Mouse (Mus musculus): ENCODE measurements around the gene Slc26a9.

Slc26a9 gene

GRCm38 (mm10) chr1:131743868-131744464, at the start of gene Slc26a9:
Slc26a9 (plus strand) TSS chr1:131744022.
- no peak for DNase-seq (ENCODE audit: low spot score in 2 of 2)

- DNase-seq (ENCODE audit: low spot score in 2 of 2): no peak
Measured at GRCm38 (mm10) chr1:131695308-131695707, 48.5 kb upstream of the Slc26a9 start.

DNA sequence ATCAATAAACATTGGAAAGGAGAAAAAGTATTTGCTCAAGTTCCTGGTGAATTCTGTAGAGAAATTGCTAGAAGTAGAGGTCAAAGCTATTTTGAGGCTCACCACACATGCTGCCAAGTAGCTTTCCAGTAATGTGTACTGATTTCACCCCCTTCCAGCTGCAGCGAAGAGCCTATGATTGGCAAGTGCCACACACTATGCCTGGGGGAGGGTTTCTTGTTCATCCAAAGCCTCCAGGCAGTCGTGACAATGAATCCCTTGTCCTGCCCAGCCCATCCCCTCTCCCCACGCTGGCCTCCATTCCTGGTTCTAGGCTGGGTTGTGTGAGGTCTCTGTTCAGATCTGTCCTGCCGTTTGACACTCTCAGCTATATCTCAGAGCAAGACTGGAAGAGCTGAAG, 47.5 kb upstream of the Slc26a9 start:
- no peak for DNase-seq (ENCODE audit: low spot score in 2 of 2)

DNA sequence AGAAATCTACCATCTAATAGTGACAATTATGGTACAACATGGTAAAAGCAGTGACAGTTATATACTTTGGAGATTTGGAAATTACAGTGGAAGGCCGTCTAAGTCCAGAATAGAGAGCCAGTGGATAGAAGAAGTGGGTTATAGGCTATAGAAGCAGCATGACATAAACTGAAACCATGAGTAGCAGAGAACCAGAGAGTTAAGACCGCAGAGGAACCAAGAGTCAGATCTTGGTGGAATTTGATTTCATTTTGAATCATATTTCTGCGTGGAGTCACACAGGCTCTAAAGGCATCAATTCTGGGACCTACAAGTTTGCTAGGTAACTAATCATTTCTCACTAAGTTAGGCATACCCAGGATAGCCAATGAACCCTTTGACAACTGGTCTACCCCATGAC, 45.1 kb upstream of the Slc26a9 start:
- DNase-seq (ENCODE audit: low spot score in 2 of 2): no peak

DNA sequence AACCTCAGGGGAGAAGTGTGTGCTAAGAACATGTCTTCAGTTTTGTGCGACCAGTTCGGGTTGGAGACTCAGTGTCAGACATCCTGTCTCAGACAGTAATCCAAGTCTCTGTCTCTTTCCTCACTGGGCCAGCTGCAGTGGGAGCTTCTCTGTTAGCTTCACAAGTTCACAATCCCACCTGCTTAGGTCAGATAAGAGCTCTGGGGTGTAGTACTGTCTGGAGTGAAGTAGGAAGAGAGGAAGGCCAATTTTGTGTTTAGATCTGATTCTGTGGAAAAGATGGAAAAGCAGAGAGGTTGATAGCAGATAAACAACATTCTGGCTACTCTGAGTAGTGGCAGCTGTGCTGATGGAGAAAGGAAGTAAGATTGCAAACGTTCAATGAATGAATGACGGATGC, 44.2 kb upstream of the Slc26a9 start:
- no peak for DNase-seq (ENCODE audit: low spot score in 2 of 2)

- DNase-seq (ENCODE audit: low spot score in 2 of 2): no peak
Measured at GRCm38 (mm10) chr1:131700447-131700846, 43.4 kb upstream of the Slc26a9 start.

GRCm38 (mm10) chr1:131701391-131701790, 42.4 kb upstream of the Slc26a9 start:
- DNase-seq (ENCODE audit: low spot score in 2 of 2): no peak

DNA sequence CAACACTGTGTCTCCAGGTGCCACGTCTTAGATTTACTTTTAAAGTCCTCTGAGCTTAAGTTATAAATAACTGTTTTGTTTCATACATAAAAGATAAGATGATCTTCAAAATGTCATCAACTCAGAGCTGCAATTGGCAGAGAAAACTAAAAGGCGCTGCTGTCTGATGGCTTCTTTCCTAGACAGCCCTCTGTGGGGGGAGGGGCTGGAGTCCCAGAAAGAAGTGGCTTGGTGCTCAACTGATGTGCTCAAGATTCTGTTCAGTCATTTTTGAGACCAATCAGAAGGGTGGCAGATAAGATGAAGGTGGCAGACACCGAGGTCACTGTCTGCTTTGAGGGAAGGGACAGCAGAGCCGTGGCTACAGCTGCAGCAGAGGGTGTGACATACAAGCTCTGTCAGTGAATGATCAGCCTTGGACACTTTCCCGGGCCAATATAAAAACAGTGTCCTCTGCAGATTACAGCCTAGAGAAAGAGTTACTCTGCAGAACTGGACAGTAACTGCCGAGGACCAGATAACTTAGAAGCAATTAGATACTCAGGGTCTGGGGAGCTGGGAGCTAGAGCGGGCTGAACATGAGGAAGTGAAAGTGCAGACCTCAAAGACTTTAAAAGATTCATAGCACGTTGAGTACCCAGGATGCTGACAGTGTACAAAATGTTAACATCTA, 41.6 kb upstream of the Slc26a9 start:
- no peak for DNase-seq (ENCODE audit: low spot score in 2 of 2)

DNA sequence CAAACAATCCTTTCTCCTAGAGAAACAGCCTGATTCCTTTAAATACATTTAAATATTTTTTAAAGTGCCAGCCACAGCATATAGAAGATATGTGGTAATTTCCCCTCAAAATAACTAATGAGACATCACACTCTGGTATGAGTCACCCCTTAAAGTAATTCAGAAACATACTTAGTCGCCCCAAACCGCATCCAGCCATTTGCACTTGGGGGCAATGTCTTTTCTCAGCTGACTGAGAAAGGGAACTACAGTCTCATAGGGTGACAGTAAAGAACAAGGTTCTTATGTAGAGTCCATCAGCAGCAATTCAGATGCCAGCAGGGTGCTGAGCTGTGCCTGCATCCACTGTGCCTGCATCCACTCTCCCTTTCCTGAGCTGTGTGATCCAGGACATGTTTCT, 40.3 kb upstream of the Slc26a9 start:
- DNase-seq (ENCODE audit: low spot score in 2 of 2): no peak

- no peak for DNase-seq (ENCODE audit: low spot score in 2 of 2)
Measured at GRCm38 (mm10) chr1:131708338-131708737, 35.5 kb upstream of the Slc26a9 start.

- DNase-seq (ENCODE audit: low spot score in 2 of 2): no peak
Measured at GRCm38 (mm10) chr1:131711518-131711917, 32.3 kb upstream of the Slc26a9 start.

DNA sequence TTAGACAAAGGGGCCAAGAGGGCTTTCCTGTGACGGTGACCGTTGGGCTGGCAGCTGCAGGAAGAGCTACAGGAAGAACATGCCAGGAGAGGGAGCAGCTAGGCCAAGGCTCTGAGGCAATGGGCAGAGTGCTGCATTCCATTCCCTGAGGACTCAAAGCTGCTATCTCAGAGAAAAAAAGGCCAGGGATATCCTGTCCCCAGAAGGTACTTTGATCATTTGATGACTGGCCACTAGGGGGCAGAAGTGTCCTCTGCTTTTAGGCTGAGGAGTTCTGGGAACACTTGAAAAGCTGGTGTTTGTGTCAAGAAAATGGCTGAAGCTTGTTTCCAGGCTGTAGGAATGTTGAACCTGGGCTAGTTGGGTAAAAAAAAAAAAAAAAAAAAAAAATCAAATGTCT, 31.4 kb upstream of the Slc26a9 start:
- DNase-seq (ENCODE audit: low spot score in 2 of 2): peak; percentile 58 to 84

GRCm38 (mm10) chr1:131714388-131715337, 29.2 kb upstream of the Slc26a9 start:
- no peak for DNase-seq (ENCODE audit: low spot score in 2 of 2)

DNA sequence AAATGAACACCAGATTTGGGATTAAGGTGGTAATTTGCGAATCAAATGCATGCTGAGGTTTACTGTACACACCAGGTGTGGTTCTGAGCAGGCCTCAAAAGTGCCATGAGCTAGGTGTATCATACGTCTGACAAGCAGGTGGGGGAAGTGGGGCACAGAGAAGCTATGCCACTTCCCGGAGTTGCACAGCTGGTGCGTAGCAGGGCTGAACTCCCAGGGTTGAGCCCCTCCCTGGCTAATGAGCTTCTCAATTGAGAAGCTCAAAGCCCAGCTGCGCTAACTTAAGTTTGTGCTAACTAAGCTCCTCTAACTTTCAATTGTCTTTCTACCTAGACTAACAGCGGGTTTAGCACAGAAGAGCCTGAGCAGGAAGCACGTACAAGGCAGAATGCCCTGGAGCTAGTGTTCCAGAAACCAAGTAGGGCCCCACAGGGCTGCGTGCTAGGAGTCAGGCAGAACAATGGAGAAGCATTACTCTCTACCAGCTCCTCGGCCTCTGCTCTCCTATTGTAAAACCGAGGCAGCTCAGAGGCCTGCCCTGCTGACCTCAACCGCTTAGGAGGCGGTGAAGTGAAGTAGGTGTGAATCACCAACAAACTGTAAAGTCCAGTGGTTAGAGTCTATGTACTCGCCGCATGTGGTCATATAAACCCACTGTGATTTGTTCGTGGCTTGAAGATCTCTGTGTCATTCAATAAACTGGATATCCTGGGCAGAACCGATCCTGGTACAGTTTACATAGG, 24.7 kb upstream of the Slc26a9 start:
- no peak for DNase-seq (ENCODE audit: low spot score in 2 of 2)

DNA sequence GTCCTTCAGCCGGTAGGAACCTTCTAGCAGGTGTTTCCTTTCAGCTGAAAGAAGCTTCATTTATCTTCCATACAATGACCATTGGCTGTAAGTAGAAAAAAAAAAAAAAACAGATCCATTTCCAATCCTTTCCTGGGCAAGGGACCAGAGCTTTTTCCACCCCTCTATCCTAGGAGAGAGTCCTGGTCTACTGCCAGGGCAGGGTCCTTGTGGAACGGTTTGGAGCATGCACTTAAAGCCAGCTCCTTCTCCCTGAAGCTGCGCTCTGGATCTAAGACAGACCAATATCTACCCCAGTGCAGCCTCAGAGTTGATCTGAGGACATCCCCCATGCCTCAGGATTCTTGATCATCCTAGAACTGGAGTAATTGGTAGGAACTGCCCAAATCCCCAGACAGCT, 21.8 kb upstream of the Slc26a9 start:
- DNase-seq (ENCODE audit: low spot score in 2 of 2): no peak

- no peak for DNase-seq (ENCODE audit: low spot score in 2 of 2)
Measured at GRCm38 (mm10) chr1:131723549-131723948, 20.3 kb upstream of the Slc26a9 start.

DNA sequence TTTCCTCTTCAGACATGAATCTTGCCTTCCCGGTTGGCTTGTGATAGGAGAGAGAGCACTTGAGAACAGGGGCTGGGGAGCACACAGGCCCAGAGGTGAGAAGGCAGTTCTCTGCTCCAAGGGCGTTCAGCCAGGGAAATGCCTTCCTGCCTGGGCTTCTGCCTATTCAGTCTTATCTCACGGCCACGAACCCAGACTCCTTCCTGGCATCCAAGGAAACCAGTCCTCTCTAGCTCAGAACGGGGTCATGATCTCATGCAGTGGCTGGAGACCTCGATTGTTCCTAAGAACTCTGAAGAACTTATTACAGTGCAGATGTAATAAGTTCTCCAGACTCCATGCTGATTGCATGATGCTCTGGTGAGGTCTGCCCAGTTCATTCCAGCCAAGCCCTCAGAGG, 17.2 kb upstream of the Slc26a9 start:
- DNase-seq (ENCODE audit: low spot score in 2 of 2): no peak

GRCm38 (mm10) chr1:131730639-131731437, 13.0 kb upstream of the Slc26a9 start:
- no peak for DNase-seq (ENCODE audit: low spot score in 2 of 2)

GRCm38 (mm10) chr1:131733474-131734180, 10.2 kb upstream of the Slc26a9 start:
- DNase-seq (ENCODE audit: low spot score in 2 of 2): no peak

DNA sequence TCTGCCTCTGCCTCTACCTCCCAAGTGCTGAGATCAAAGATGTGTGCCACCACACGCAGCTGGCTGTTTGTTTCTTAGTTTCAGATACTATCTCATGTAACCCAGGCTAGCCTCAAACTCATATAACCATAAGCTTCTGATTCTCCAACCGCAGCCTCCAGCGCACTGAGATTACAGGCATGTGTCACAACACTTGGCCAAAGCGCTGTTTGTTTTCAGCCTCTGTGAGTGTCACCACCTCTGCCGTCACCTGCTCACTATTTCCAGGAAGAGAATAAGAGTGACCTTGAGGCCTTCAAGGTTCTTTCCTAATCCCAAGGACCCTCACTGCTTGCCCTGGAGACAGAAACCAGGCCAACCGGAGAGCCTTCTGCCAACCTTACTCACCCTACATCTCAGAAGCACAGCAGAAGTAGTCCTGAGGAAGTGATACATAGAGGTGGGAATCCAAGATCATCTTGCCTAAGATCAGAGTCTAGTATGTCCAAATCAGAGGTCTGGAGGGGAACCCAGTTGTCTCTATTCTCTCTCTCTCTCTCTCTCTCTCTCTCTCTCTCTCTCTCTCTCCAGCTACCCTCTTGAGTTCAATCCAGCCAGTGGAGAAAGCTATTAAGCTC, 9.1 kb upstream of the Slc26a9 start:
- no peak for DNase-seq (ENCODE audit: low spot score in 2 of 2)
